Mouse (Mus musculus): ENCODE data around the gene Rpf1. TPM values are rescaled to one million over a fixed set of nuclear protein-coding genes. Genes with fewer than 3 reads are reported as not detected.

Rpf1 gene
- polyA plus RNA-seq (2015; fragmentation: Nextera tagmentation; extraction: Ambion mirVana): 48.8 and 56.3 TPM in 2 replicates

- peak; percentile 97 for ATAC-seq
- Histone ChIP-seq H3K27me3 (replicated peaks) (no peaks in the 10 kb centered on the region), H3K4me2 (replicated peaks) (peak within 1 kb of the TSS; percentile 64), H3K9me3 (no peaks in the 10 kb centered on the region), H3K9ac (peak within 1 kb of the TSS; percentile 71), H3K4me1 (replicated peaks) (no peaks in the 10 kb centered on the region), H3K4me3 (replicated peaks) (peak within 1 kb of the TSS; percentile 75), H3K36me3 (peaks cover 10% of the 10 kb centered on the region; the same call in 1 of the 2 replicates), H3K27ac (peak within 1 kb of the TSS; percentile 99)
- under 1% methylated on average over 57 of the region's 82 CpGs for WGBS
Observed at GRCm38 (mm10) chr3:146520798-146521651, at the start of gene Rpf1. TSS of gene Rpf1 (minus strand) at chr3:146521429.

- 82% methylated on average over 6 of the region's 6 CpGs for WGBS
- Histone ChIP-seq H3K27me3 (replicated peaks) (no peaks in the 10 kb centered on the region), H3K9me3 (no peaks in the 10 kb centered on the region), H3K4me3 (replicated peaks) (no peak overlapping the region), H3K4me2 (replicated peaks) (no peak overlapping the region), H3K9ac (no peak overlapping the region), H3K36me3 (no peaks in the 10 kb centered on the region), H3K27ac (no peak overlapping the region), H3K4me1 (replicated peaks) (no peaks in the 10 kb centered on the region)
- ATAC-seq: no peak
Observed at GRCm38 (mm10) chr3:146570939-146571338, 49.7 kb upstream of the Rpf1 start.

GRCm38 (mm10) chr3:146570148-146570782 lies 49.0 kb upstream of the Rpf1 start, which contains the start of gene Uox:
TSS of gene Uox (plus strand) at chr3:146570426.
- Histone ChIP-seq H3K9ac (no peak within 1 kb of the TSS), H3K4me3 (replicated peaks) (no peak within 1 kb of the TSS), H3K27me3 (replicated peaks) (no peaks in the 10 kb centered on the region), H3K4me1 (replicated peaks) (no peaks in the 10 kb centered on the region), H3K27ac (no peak within 1 kb of the TSS), H3K9me3 (no peaks in the 10 kb centered on the region), H3K4me2 (replicated peaks) (no peak within 1 kb of the TSS), H3K36me3 (no peaks in the 10 kb centered on the region)
- WGBS: 64% methylated on average over 10 of the region's 10 CpGs
- ATAC-seq: peak; percentile 43; the same call in 1 of the 2 replicates

GRCm38 (mm10) chr3:146569594-146569993 lies 48.4 kb upstream of the Rpf1 start:
- ATAC-seq: no peak

GRCm38 (mm10) chr3:146567884-146568530 lies 46.8 kb upstream of the Rpf1 start:
- Histone ChIP-seq H3K9me3 (no peaks in the 10 kb centered on the region), H3K4me2 (replicated peaks) (no peak overlapping the region), H3K4me1 (replicated peaks) (no peaks in the 10 kb centered on the region), H3K4me3 (replicated peaks) (no peak overlapping the region), H3K27me3 (replicated peaks) (no peaks in the 10 kb centered on the region), H3K9ac (no peak overlapping the region), H3K27ac (no peak overlapping the region), H3K36me3 (no peaks in the 10 kb centered on the region)
- ATAC-seq: peak; percentile 77
- 64% methylated on average over 9 of the region's 9 CpGs for WGBS

More at GRCm38 (mm10) chr3:146569594-146569993, 48.4 kb upstream of the Rpf1 start:
- Histone ChIP-seq H3K9ac (no peak overlapping the region), H3K4me2 (replicated peaks) (no peak overlapping the region), H3K27me3 (replicated peaks) (no peaks in the 10 kb centered on the region), H3K27ac (no peak overlapping the region), H3K4me3 (replicated peaks) (no peak overlapping the region), H3K36me3 (no peaks in the 10 kb centered on the region), H3K4me1 (replicated peaks) (no peaks in the 10 kb centered on the region), H3K9me3 (no peaks in the 10 kb centered on the region)
- 86% methylated on average over 3 of the region's 3 CpGs for WGBS

- H3K27me3 ChIP-seq (replicated peaks): no peaks in the 10 kb centered on the region
- H3K27ac ChIP-seq: no peak overlapping the region
- H3K36me3 ChIP-seq: no peaks in the 10 kb centered on the region
- no peak overlapping the region for H3K4me2 ChIP-seq (replicated peaks)
- no peaks in the 10 kb centered on the region for H3K4me1 ChIP-seq (replicated peaks)
- H3K9me3 ChIP-seq: no peaks in the 10 kb centered on the region
- WGBS: 60% methylated on average over 7 of the region's 7 CpGs
- ATAC-seq: no peak
- no peak overlapping the region for H3K4me3 ChIP-seq (replicated peaks)
- H3K9ac ChIP-seq: no peak overlapping the region
Observed at GRCm38 (mm10) chr3:146567366-146567765, 46.1 kb upstream of the Rpf1 start.

- WGBS: 92% methylated on average over 1 of the region's 1 CpGs
- Histone ChIP-seq H3K4me3 (replicated peaks) (no peak overlapping the region), H3K9ac (no peak overlapping the region), H3K4me1 (replicated peaks) (no peaks in the 10 kb centered on the region), H3K36me3 (no peaks in the 10 kb centered on the region), H3K9me3 (no peaks in the 10 kb centered on the region), H3K27ac (no peak overlapping the region), H3K27me3 (replicated peaks) (no peaks in the 10 kb centered on the region), H3K4me2 (replicated peaks) (no peak overlapping the region)
- ATAC-seq: no peak
Observed at GRCm38 (mm10) chr3:146565065-146565411, 43.8 kb upstream of the Rpf1 start.

GRCm38 (mm10) chr3:146564268-146565064 lies 43.2 kb upstream of the Rpf1 start:
- no peak overlapping the region for H3K4me2 ChIP-seq (replicated peaks)
- no peak overlapping the region for H3K9ac ChIP-seq
- WGBS: 44% methylated on average over 14 of the region's 14 CpGs
- H3K4me1 ChIP-seq (replicated peaks): no peaks in the 10 kb centered on the region
- no peaks in the 10 kb centered on the region for H3K36me3 ChIP-seq
- no peaks in the 10 kb centered on the region for H3K27me3 ChIP-seq (replicated peaks)
- no peak overlapping the region for H3K4me3 ChIP-seq (replicated peaks)
- 0 out of 2 replicates have a peak, but pooled peaks have one; percentile 15 for ATAC-seq
- no peaks in the 10 kb centered on the region for H3K9me3 ChIP-seq
- H3K27ac ChIP-seq: no peak overlapping the region

GRCm38 (mm10) chr3:146562936-146563335 lies 41.7 kb upstream of the Rpf1 start:
- H3K36me3 ChIP-seq: no peaks in the 10 kb centered on the region
- 91% methylated on average over 7 of the region's 7 CpGs for WGBS
- no peak overlapping the region for H3K27ac ChIP-seq

GRCm38 (mm10) chr3:146557507-146557906 lies 36.3 kb upstream of the Rpf1 start:
- no peaks in the 10 kb centered on the region for H3K9me3 ChIP-seq
- H3K27me3 ChIP-seq (replicated peaks): no peaks in the 10 kb centered on the region
- no peak overlapping the region for H3K9ac ChIP-seq
- ATAC-seq: no peak
- no peak overlapping the region for H3K4me2 ChIP-seq (replicated peaks)
- H3K36me3 ChIP-seq: no peaks in the 10 kb centered on the region
- no peak overlapping the region for H3K27ac ChIP-seq
- H3K4me3 ChIP-seq (replicated peaks): no peak overlapping the region
- 80% methylated on average over 6 of the region's 6 CpGs for WGBS
- no peaks in the 10 kb centered on the region for H3K4me1 ChIP-seq (replicated peaks)

More at GRCm38 (mm10) chr3:146562936-146563335, 41.7 kb upstream of the Rpf1 start:
- Histone ChIP-seq H3K4me2 (replicated peaks) (no peak overlapping the region), H3K9ac (no peak overlapping the region), H3K4me1 (replicated peaks) (no peaks in the 10 kb centered on the region), H3K27me3 (replicated peaks) (no peaks in the 10 kb centered on the region), H3K4me3 (replicated peaks) (no peak overlapping the region), H3K9me3 (no peaks in the 10 kb centered on the region)
- no peak for ATAC-seq

GRCm38 (mm10) chr3:146556567-146556966 lies 35.3 kb upstream of the Rpf1 start:
- no peak for ATAC-seq
- Histone ChIP-seq H3K4me2 (replicated peaks) (no peak overlapping the region), H3K4me3 (replicated peaks) (no peak overlapping the region), H3K27me3 (replicated peaks) (no peaks in the 10 kb centered on the region), H3K9ac (no peak overlapping the region), H3K4me1 (replicated peaks) (no peaks in the 10 kb centered on the region), H3K36me3 (no peaks in the 10 kb centered on the region), H3K9me3 (no peaks in the 10 kb centered on the region), H3K27ac (no peak overlapping the region)
- WGBS: 88% methylated on average over 1 of the region's 1 CpGs

GRCm38 (mm10) chr3:146554816-146555215 lies 33.6 kb upstream of the Rpf1 start:
- H3K4me1 ChIP-seq (replicated peaks): no peaks in the 10 kb centered on the region
- 85% methylated on average over 7 of the region's 7 CpGs for WGBS
- H3K9ac ChIP-seq: no peak overlapping the region
- H3K27me3 ChIP-seq (replicated peaks): no peaks in the 10 kb centered on the region
- H3K36me3 ChIP-seq: no peaks in the 10 kb centered on the region
- H3K4me2 ChIP-seq (replicated peaks): no peak overlapping the region
- H3K9me3 ChIP-seq: no peaks in the 10 kb centered on the region
- no peak overlapping the region for H3K4me3 ChIP-seq (replicated peaks)
- no peak for ATAC-seq
- H3K27ac ChIP-seq: no peak overlapping the region
